Mouse (Mus musculus) regulatory T cell (primary cell): Measurements from ENCODE around the gene Fdx1.

Source experiments
- in situ Hi-C: fragments of 300-600 bp; cut with MboI, MseI; formaldehyde crosslinking; loops from one replicate; pipeline ENCODE4 v1.15.1; 2025; ENCODE audit warnings: high pct_unique_total_duplicates

Gene Fdx1

DNA sequence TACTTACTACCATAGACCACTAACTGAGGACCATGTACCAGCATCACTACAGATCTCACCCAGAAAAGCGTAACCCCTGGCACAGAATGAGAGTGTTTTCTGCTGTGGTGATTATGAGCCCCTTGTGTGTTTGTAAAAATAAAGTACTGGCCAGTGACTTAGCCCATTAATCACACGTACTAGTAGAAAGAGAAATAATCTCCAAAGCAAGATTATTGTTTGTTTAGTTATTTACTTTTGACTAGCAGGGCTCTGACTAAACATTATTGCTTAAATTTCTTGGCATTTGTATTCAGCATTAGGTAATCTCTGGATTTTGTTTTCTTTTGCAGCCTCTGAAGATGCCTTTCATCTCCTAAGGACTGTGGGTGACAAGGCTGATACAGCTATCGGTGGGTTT, 55.1 kb downstream of the Fdx1 start:
- in situ Hi-C loops: no loop called here

DNA sequence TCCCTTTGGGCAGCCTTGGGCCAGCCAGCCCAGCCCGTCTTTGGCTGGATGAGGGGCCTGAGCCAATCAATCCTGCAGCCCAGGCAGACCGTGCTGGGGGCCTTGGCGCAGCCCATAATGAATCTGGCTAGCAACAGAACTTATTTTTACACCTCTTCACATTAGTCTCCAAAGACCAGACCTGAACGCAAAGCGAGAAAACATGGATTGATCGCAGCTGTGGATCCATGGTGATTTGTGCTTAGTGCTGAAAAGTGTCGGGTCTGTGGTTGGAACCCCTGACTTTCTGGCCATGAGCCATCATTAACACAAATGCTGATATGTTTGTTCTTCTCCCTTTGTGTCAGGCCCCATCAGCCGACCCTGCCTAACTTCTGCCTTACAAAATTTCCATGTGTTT, 56.4 kb downstream of the Fdx1 start:
- in situ Hi-C loops: no loop called here
